Mouse (Mus musculus) testis, adult 2 months (tissue): ENCODE results near the gene Gm13698. TPM values are rescaled to one million over a fixed set of nuclear protein-coding genes. Genes with fewer than 3 reads are reported as not detected.
"Not testable (repeated sequence)": the region's sequence is repeated elsewhere in the genome, so short reads cannot be mapped to it uniquely, and the experiment has no call there.

Source experiments
- H3K27ac ChIP-seq: fragments of 200-500 bp; 2 replicates; pipeline ENCODE4 v1.5.1; 2012; ENCODE audit warnings: low read depth, low read length; ENCODE audit not compliant: control insufficient read depth, insufficient read depth
- H3K27me3 ChIP-seq: fragments of 200-500 bp; 2 replicates; pipeline ENCODE4 v1.6.1; 2012; ENCODE audit warnings: mild to moderate bottlenecking, low read length, moderate library complexity; ENCODE audit not compliant: control insufficient read depth, insufficient read depth
- H3K36me3 ChIP-seq: fragments of 200-500 bp; 2 replicates; pipeline ENCODE4 v1.6.1; 2012; ENCODE audit warnings: mild to moderate bottlenecking, low read length; ENCODE audit not compliant: control insufficient read depth, insufficient read depth
- H3K4me1 ChIP-seq: fragments of 200-500 bp; 2 replicates; pipeline ENCODE4 v1.6.1; 2012; ENCODE audit warnings: low read length; ENCODE audit not compliant: control insufficient read depth, insufficient read depth
- H3K4me3 ChIP-seq: fragments of 200-500 bp; 2 replicates; pipeline ENCODE4 v1.5.1; 2012; ENCODE audit warnings: low read depth, mild to moderate bottlenecking, low read length, moderate library complexity, mixed read lengths; ENCODE audit not compliant: control insufficient read depth
- polyA plus RNA-seq: library from polyadenylated mRNA; depleted of rRNA; stranded (reverse); fragments of >200 nt; gene quantifications from 2 replicates; pipeline ENCODE4 v1.2.3, GENCODE M21; 2012; rRNA removed

Gene Gm13698
- polyA plus RNA-seq, 1 experiment: 0.06 TPM

- not testable (repeated sequence) for H3K27me3 ChIP-seq, H3K27ac ChIP-seq, H3K36me3 ChIP-seq, H3K4me1 ChIP-seq, H3K4me3 ChIP-seq
Observed at GRCm38 (mm10) chr2:83993639-83994255, 38.3 kb downstream of the Gm13698 start.

- not testable (repeated sequence) for H3K36me3 ChIP-seq, H3K4me3 ChIP-seq, H3K27ac ChIP-seq, H3K4me1 ChIP-seq, H3K27me3 ChIP-seq
Observed at GRCm38 (mm10) chr2:83994526-83994925, 39.0 kb downstream of the Gm13698 start.

Other genes starting within 250 kb of the Gm13698 start
- gene Itgav, start 231.3 kb upstream of the Gm13698 start, polyA plus RNA-seq: 3.1 and 4.1 TPM in 2 replicates
- gene Fam171b, start 143.1 kb upstream of the Gm13698 start, polyA plus RNA-seq: 0.10 and 0.11 TPM in 2 replicates
- 50.4 and 63.8 TPM in 2 replicates for gene Zswim2, start 14.5 kb upstream of the Gm13698 start, polyA plus RNA-seq
- 0.06 and 0.07 TPM in 2 replicates for gene Gm13693, start 5.8 kb downstream of the Gm13698 start, polyA plus RNA-seq
- 0.06 and 0.07 TPM in 2 replicates for gene Gm13695, start 11.6 kb downstream of the Gm13698 start, polyA plus RNA-seq
- gene Gm13696, start 17.4 kb downstream of the Gm13698 start, polyA plus RNA-seq: 0.06 and 0.07 TPM in 2 replicates
- 0.06 and 0.07 TPM in 2 replicates for gene Gm13694, start 23.2 kb downstream of the Gm13698 start, polyA plus RNA-seq
- gene Gm13697, start 29.1 kb downstream of the Gm13698 start, polyA plus RNA-seq: 0.06 and 0.07 TPM in 2 replicates
- gene Gm13691, start 34.9 kb downstream of the Gm13698 start, polyA plus RNA-seq: 0.06 TPM in 2 replicates